Mouse (Mus musculus) C3H10T1/2 (cell line): Measurements from ENCODE around the gene Slc47a2. TPM values are rescaled to one million over a fixed set of nuclear protein-coding genes. Genes with fewer than 3 reads are reported as not detected.

ENCODE experiments used
- polyA plus RNA-seq, 2 experiments: library from polyadenylated mRNA; unstranded; fragments of >200 nt; fragmentation: generic; extraction: Trizol; gene quantifications; one replicate each; pipeline ENCODE4 v1.2.1; 2012; ENCODE audit warnings: missing spikeins in 2 of 2

Slc47a2 gene
- under 1 TPM in 1 of 2 experiments, not detected in 1; 0.14 TPM for polyA plus RNA-seq

GRCm38 (mm10) chr11:61342505-61343420 lies at the start of gene Slc47a2:
TSS of gene Slc47a2 (minus strand) at chr11:61342860.

GRCm38 (mm10) chr11:61377881-61378613 lies 35.4 kb upstream of the Slc47a2 start, which contains the start of gene Slc47a1:
TSS of gene Slc47a1 (minus strand) at chr11:61378345.

GRCm38 (mm10) chr11:61266551-61267533 lies 75.8 kb downstream of the Slc47a2 start, which contains the start of gene Aldh3a2:
TSS of gene Aldh3a2 (minus strand) at chr11:61267464.

Other genes with a start within 250 kb of the Slc47a2 start
- not detected for gene Tnfrsf13b, start 216.1 kb downstream of the Slc47a2 start, polyA plus RNA-seq
- gene Usp22, start 167.8 kb downstream of the Slc47a2 start, polyA plus RNA-seq: 10 to 100 TPM in 1 of 2 experiments, 1 to 10 TPM in 1; 9.6 to 61.6 TPM
- 100 to 1,000 TPM in 1 of 2 experiments, 10 to 100 TPM in 1; 29.4 to 110 TPM for gene Aldh3a1, start 135.3 kb downstream of the Slc47a2 start, polyA plus RNA-seq
- gene Aldh3a2, start 75.4 kb downstream of the Slc47a2 start, polyA plus RNA-seq: 10 to 100 TPM in 1 of 2 experiments, 1 to 10 TPM in 1; 2.2 to 28.4 TPM
- gene Slc47a1, start 35.5 kb upstream of the Slc47a2 start, polyA plus RNA-seq: under 1 TPM in 1 of 2 experiments, not detected in 1; 0.04 TPM
- gene Rnf112, start 111.3 kb upstream of the Slc47a2 start, polyA plus RNA-seq: under 1 TPM in 1 of 2 experiments, not detected in 1; 0.79 TPM
- 10 to 100 TPM in 1 of 2 experiments, under 1 TPM in 1; 0.04 to 13.4 TPM for gene Mfap4, start 142.6 kb upstream of the Slc47a2 start, polyA plus RNA-seq
- 10 to 100 TPM; 15.3 to 42.0 TPM for gene Mapk7, start 151.5 kb upstream of the Slc47a2 start, polyA plus RNA-seq
- gene B9d1, start 162.3 kb upstream of the Slc47a2 start, polyA plus RNA-seq: 100 to 1,000 TPM in 1 of 2 experiments, 10 to 100 TPM in 1; 74.8 to 109 TPM
- 10 to 100 TPM in 1 of 2 experiments, 1 to 10 TPM in 1; 3.6 to 18.8 TPM for gene Epn2, start 236.8 kb upstream of the Slc47a2 start, polyA plus RNA-seq